Mouse (Mus musculus) urinary bladder, postnatal 14 days (tissue): ENCODE measurements around the gene Mta3.

Experiments used
- DNase-seq: peaks from one replicate; pipeline ENCODE4 v3.0.0; 2021; ENCODE audit warnings: low spot score

Gene Mta3

GRCm38 (mm10) chr17:83759547-83759946 is 53.6 kb downstream of the Mta3 start:
- no peak for DNase-seq

GRCm38 (mm10) chr17:83764538-83764937 is 58.6 kb downstream of the Mta3 start:
- DNase-seq, result no peak

DNA sequence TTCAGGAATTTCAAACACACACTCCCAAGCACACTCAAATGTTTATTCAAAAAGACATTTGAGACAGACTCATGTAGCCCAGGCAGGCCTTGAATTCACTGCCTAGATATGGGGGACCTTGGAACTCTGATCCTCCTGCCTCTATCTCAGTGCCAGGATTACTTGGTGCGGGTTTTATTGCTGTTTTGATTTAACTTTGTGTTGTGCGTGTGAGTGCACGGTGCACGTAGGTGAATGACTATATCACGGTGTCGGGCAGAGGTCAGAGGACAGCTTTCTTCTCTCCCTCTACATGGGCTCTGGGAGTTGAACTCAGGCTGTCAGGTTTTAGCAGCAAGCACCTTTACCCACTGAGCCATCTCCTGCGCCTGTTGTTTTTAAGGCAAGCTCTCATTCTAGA is 61.1 kb downstream of the Mta3 start:
- no peak for DNase-seq

DNA sequence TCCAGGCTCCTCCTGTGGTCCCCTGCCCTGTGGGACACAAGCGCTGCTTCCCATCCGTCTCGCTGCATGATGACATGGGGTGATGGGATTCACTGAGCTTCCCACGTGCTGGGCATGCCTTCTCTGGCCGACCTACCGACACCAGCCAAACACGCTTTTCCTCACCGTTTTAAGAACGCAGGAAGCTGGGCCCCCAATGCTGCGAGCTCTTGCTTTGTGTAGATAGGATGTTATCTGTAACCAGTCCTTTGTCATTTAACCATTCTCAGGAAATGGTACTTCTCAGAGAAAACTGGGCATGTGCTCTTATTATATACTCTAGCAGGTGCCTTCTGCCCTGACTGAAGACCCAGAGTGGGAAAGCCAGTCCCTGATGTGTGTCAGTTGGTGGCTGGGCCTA is 62.3 kb downstream of the Mta3 start:
- DNase-seq, result no peak

- no peak for DNase-seq
Observed at GRCm38 (mm10) chr17:83770371-83770770, 64.4 kb downstream of the Mta3 start.

DNA sequence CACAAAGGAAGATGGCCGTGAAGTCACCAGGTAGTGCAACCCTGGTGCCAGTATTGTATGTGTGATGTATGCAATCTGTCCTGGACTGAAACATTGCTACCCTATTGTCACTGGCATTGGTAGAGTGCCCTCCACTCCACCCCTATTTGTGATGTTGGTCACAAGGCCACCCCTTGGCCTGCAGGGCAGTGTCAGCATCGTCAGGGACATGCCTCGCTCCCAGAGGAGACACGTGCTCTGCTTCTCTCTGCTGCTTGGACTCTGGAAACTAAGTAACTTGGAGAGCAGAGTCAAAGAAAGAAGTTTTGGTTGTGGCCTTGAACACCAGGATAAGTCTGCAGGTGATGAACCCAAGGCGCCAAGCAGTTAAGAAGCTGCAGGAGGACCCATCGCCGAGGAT is 65.0 kb downstream of the Mta3 start:
- DNase-seq, result no peak

GRCm38 (mm10) chr17:83772110-83772509 is 66.1 kb downstream of the Mta3 start:
- DNase-seq, result no peak

GRCm38 (mm10) chr17:83772711-83773110 is 66.7 kb downstream of the Mta3 start:
- no peak for DNase-seq

GRCm38 (mm10) chr17:83776965-83777364 is 71.0 kb downstream of the Mta3 start:
- DNase-seq, result no peak

DNA sequence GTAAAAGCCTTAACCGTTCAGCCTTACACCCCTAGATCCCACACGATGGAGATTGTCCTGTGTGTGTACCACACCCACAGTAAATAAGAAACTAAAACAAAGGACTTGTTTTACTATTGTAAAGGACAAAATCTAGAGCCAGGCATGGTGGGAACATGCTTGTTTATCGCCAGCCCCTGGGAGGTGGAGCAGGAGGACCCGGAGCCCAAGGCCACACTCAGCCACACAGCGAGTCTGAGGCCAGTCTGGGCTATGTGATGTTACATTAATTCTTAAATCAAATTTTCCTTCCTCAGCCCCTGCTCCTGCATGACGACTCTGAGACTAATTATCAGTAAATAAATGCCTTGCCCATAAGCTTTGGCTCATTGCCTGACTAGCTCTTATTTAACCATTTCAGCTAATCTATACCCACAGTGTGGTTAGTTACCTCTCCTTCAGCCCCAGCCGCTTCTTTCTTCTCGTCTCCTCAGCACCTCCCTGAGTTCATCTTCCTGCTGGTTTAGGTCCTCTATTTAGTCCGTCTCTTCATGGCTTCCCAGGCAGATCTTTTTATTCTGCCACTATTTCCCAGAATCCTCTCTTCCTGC is 71.6 kb downstream of the Mta3 start:
- no peak for DNase-seq

DNA sequence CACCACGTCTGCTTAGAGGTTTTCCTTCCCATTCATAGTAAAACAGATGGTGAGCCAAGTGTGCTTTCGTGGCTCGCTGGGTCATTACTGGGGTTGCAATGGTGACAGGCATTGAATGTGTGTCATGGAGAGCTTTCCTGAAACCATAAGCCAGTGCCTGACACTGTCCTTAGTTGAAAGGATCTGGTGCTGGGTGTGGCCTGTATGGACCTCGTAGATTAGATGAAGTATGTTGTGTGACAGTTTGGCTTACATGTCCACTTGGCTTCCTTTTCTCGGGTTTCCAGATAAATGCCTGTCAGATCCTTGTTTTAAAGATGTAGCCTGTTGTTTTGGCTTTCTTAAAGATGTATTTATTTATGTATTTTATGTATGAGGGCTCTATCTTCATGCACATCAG is 74.3 kb downstream of the Mta3 start:
- no peak for DNase-seq

GRCm38 (mm10) chr17:83782740-83783139 is 76.8 kb downstream of the Mta3 start:
- DNase-seq, result no peak

GRCm38 (mm10) chr17:83786418-83786817 is 80.5 kb downstream of the Mta3 start:
- no peak for DNase-seq

DNA sequence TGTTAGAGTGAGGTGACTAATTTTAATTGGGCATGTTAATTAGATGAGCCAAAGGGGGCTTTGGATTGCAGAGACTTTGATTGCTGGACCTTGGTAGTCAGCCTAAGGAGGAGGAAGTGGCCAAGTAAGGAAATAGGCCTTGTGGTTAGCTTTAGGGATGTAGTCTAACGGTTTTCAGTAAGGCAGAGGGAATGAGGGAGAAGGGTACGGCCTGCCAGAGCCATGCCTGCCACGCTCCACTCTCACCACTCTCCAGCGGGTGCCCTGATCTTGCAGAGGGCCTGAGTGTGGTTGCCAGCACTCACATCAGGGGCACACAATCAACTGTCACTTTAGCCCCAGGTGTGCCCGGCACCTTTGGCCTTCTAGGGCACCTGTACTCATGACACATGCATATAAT is 84.2 kb downstream of the Mta3 start:
- no peak for DNase-seq

- DNase-seq, result no peak
Observed at GRCm38 (mm10) chr17:83792388-83792787, 86.4 kb downstream of the Mta3 start.

GRCm38 (mm10) chr17:83795121-83795520 is 89.2 kb downstream of the Mta3 start:
- DNase-seq, result no peak

DNA sequence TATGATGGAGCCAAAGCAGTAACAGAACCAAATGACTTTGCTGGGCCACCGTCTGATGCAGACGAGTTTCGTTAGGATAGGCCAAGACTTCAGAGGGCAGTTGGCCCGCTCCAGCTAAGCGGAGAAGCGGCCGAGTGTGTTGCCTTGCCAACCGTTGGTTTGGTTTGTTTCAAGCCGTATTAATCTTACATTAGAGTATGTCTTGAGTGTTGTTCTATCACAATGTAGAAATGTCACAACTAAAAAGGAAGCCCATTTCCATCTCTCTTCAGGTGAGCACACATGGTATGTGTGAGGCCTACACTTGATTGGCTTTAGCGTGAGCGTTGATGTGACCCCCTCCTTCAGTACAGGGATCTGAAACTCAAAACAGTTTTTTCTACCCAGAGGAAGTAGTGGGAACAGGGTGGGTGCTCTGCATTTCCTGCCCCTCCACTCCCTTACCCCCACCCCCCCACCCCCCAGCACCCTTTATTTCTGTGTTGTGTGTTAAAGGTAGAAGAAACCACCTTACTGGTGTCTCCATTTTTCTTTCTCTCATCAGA is 93.6 kb downstream of the Mta3 start:
- DNase-seq, result no peak

DNA sequence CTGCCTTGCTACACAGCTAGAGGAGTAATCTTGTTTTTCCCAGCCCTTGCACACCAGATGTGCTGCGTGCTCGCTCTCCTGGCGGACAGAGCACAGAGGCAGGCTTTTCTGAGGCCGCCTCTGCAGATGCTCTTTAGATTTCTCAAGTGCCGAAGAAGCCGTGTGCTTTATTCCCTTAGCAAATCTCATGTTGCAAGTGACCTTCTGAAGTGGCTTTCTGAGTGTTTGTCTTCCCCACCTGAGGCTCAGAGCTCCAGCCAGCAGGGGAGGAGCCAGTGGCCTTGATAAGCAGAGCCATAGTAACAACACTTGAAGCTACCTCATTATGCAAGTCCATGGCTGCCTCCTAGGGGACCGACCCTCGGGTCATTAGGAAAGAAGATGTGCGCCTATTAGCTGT is 98.0 kb downstream of the Mta3 start:
- no peak for DNase-seq

GRCm38 (mm10) chr17:83805078-83805477 is 99.1 kb downstream of the Mta3 start:
- no peak for DNase-seq

GRCm38 (mm10) chr17:83807345-83807744 is 101.4 kb downstream of the Mta3 start:
- DNase-seq, result no peak

- peak; percentile 69 for DNase-seq
Observed at GRCm38 (mm10) chr17:83807778-83808398, 101.9 kb downstream of the Mta3 start.

DNA sequence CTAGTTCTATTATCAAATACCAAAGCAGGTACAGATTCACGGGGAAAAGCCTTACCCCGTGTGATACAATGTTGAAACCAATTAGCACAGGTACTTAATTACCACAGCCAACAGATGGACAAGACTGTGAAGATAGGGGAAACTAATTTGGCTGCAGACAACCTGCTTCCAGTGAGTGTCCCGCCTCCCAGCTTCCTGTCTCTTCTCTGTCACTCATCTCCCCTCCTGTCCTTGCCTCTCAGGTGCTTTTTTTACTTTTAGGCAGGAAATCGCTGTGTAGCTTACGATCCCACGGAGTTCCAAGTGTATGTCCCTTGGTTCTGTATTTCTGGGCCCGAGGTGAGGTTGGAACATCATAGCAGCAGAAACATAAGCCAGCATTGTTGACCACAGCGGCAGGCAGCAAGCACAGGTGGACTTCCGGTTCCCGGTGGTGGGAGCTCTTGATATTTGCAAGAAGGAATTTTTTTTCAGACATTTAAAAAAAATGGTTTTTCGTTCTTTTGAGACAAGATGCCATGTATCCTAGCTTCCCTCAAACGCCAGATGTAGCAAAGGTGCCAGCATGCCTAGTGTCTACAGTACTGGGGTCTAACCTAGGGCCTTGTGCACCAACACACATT is 102.6 kb downstream of the Mta3 start:
- no peak for DNase-seq

GRCm38 (mm10) chr17:83809197-83809829 is 103.3 kb downstream of the Mta3 start:
- DNase-seq, result no peak
